Comparison of ENCODE assay signal across 12 mouse cellular contexts in genomic region chr2:134541019-134541418, GRCm38 (mm10). TPM values are rescaled to one million over a fixed set of nuclear protein-coding genes. Genes with fewer than 3 reads are reported as not detected.
DNase-seq lines count a peak whose midpoint lies in the region; ATAC-seq and TF ChIP-seq lines count a peak whose summit lies in the region.
"Had no signal": no experiment of that assay in that cellular context is flagged by ENCODE, and none has a peak within 500 bp of the region (broad histone marks: within the 10 kb centered on the region; RNA-seq: fewer than 3 reads in every experiment).

No protein-coding gene starts in this region.

- no peak overlapping the region for H3K4me2 ChIP-seq in hindbrain, embryonic 14.5 days (replicated peaks)
- H3K4me2 ChIP-seq in hindbrain, embryonic 16.5 days (ENCODE audit: low read length): no peak overlapping the region
- H3K4me2 ChIP-seq in lung, embryonic 14.5 days: no peak overlapping the region
- H3K4me2 ChIP-seq in limb, embryonic 15.5 days: 0 out of 2 replicates have a peak overlapping the region, but pooled peaks have one; percentile 25
- H3K4me2 ChIP-seq: hindbrain, embryonic 13.5 days had no signal

- WGBS in hindbrain, embryonic 14.5 days: 82% methylated on average over 5 of the region's 5 CpGs
- 65% methylated on average over 5 of the region's 5 CpGs for WGBS in hindbrain, embryonic 16.5 days
- WGBS in lung, embryonic 14.5 days: 58% methylated on average over 5 of the region's 5 CpGs
- 37% methylated on average over 5 of the region's 5 CpGs for WGBS in limb, embryonic 15.5 days

- DNase-seq in hindbrain, embryonic 14.5 days (ENCODE audit: low spot score): peak; percentile 33
- peak; percentile 63 for DNase-seq in lung, embryonic 14.5 days
- no peak for DNase-seq in lung, adult 18-20 months
- peak; percentile 50 for DNase-seq in adipocyte (ENCODE audit: low spot score)
- no peak for DNase-seq in testis, postnatal 10 days (ENCODE audit: low spot score)
- no peak for DNase-seq in right cerebral cortex, postnatal 4 days
- DNase-seq: right cerebral cortex, postnatal 14 days had no signal

- H3K4me1 ChIP-seq in hindbrain, embryonic 14.5 days (replicated peaks; ENCODE audit: control insufficient read depth, insufficient read depth, low read length): no peaks in the 10 kb centered on the region
- no peaks in the 10 kb centered on the region for H3K4me1 ChIP-seq in hindbrain, embryonic 16.5 days (ENCODE audit: control insufficient read depth, insufficient read depth, low read depth, low read length)
- H3K4me1 ChIP-seq in lung, embryonic 14.5 days (ENCODE audit: insufficient read depth): no peaks in the 10 kb centered on the region
- H3K4me1 ChIP-seq in limb, embryonic 15.5 days: 0 out of 2 replicates have a peak, but pooled peaks cover 3% of the 10 kb centered on the region
- H3K4me1 ChIP-seq: hindbrain, embryonic 13.5 days had no signal

- H3K4me3 ChIP-seq in hindbrain, embryonic 14.5 days (replicated peaks; ENCODE audit: low read length): no peak overlapping the region
- H3K4me3 ChIP-seq in hindbrain, embryonic 16.5 days (ENCODE audit: low read length): no peak overlapping the region
- H3K4me3 ChIP-seq in lung, embryonic 14.5 days (ENCODE audit: low read depth, low read length): no peak overlapping the region
- H3K4me3 ChIP-seq in limb, embryonic 15.5 days: no peak overlapping the region
- H3K4me3 ChIP-seq: hindbrain, embryonic 13.5 days had no signal

- no peaks in the 10 kb centered on the region for H3K9me3 ChIP-seq in hindbrain, embryonic 14.5 days (ENCODE audit: control insufficient read depth, low read length)
- no peaks in the 10 kb centered on the region for H3K9me3 ChIP-seq in hindbrain, embryonic 16.5 days (ENCODE audit: control insufficient read depth, low read length)
- H3K9me3 ChIP-seq in lung, embryonic 14.5 days (ENCODE audit: low read depth, low read length): no peaks in the 10 kb centered on the region
- H3K9me3 ChIP-seq in limb, embryonic 15.5 days: no peaks in the 10 kb centered on the region
- H3K9me3 ChIP-seq: hindbrain, embryonic 13.5 days had no signal

- no peak overlapping the region for H3K27ac ChIP-seq in hindbrain, embryonic 14.5 days
- no peak overlapping the region for H3K27ac ChIP-seq in hindbrain, embryonic 16.5 days (ENCODE audit: low read depth, low read length)
- H3K27ac ChIP-seq in lung, embryonic 14.5 days (ENCODE audit: low read depth): no peak overlapping the region
- H3K27ac ChIP-seq in limb, embryonic 15.5 days: no peak overlapping the region
- H3K27ac ChIP-seq: hindbrain, embryonic 13.5 days had no signal

- 0 out of 2 replicates have a peak, but pooled peaks have one; percentile 38 for TF ChIP-seq CTCF in lung, embryonic 14.5 days (IDR thresholded peaks at IDR 0.05; ENCODE audit: low read depth)

- no peak overlapping the region for H3K9ac ChIP-seq in hindbrain, embryonic 14.5 days
- no peak overlapping the region for H3K9ac ChIP-seq in hindbrain, embryonic 16.5 days (ENCODE audit: low read depth, low read length)
- H3K9ac ChIP-seq in lung, embryonic 14.5 days: no peak overlapping the region
- no peak overlapping the region for H3K9ac ChIP-seq in limb, embryonic 15.5 days
- H3K9ac ChIP-seq: hindbrain, embryonic 13.5 days had no signal

- H3K36me3 ChIP-seq in hindbrain, embryonic 14.5 days (replicated peaks; ENCODE audit: control insufficient read depth, insufficient read depth): no peaks in the 10 kb centered on the region
- no peaks in the 10 kb centered on the region for H3K36me3 ChIP-seq in hindbrain, embryonic 16.5 days (ENCODE audit: control insufficient read depth, insufficient read depth, low read length)
- no peaks in the 10 kb centered on the region for H3K36me3 ChIP-seq in lung, embryonic 14.5 days (ENCODE audit: insufficient read depth)
- no peaks in the 10 kb centered on the region for H3K36me3 ChIP-seq in limb, embryonic 15.5 days
- H3K36me3 ChIP-seq: hindbrain, embryonic 13.5 days had no signal

- ATAC-seq in hindbrain, embryonic 14.5 days (ENCODE audit: low FRiP score): no peak
- ATAC-seq in hindbrain, embryonic 16.5 days: no peak
- ATAC-seq in lung, embryonic 14.5 days (ENCODE audit: insufficient read depth): no peak; the same call in 1 of the 2 replicates
- no peak for ATAC-seq in limb, embryonic 15.5 days (ENCODE audit: insufficient number of reproducible peaks, low FRiP score, low TSS enrichment, low read depth)

- H3K27me3 ChIP-seq in hindbrain, embryonic 14.5 days (ENCODE audit: control insufficient read depth, insufficient read depth, low read length): no peaks in the 10 kb centered on the region
- no peaks in the 10 kb centered on the region for H3K27me3 ChIP-seq in hindbrain, embryonic 16.5 days (replicated peaks; ENCODE audit: control insufficient read depth, insufficient read depth, low read length)
- no peaks in the 10 kb centered on the region for H3K27me3 ChIP-seq in lung, embryonic 14.5 days (ENCODE audit: insufficient read depth, low read length)
- no peaks in the 10 kb centered on the region for H3K27me3 ChIP-seq in limb, embryonic 15.5 days
- H3K27me3 ChIP-seq: hindbrain, embryonic 13.5 days had no signal

RNA-seq across cellular contexts. Expression of gene Hao1, which starts 13.1 kb away (rescaled TPM):
- 0.09 TPM in 1 of 2 replicates, not detected in the other for polyA plus RNA-seq in hindbrain, embryonic 14.5 days (2014; fragmentation: Nextera tagmentation; extraction: Ambion mirVana)
- polyA plus RNA-seq in hindbrain, embryonic 16.5 days (2015; fragmentation: Nextera tagmentation; extraction: Ambion mirVana): 0.07 and 0.10 TPM in 2 replicates
- not detected in 2 replicates for polyA plus RNA-seq in lung, embryonic 14.5 days (2014; fragmentation: Nextera tagmentation; extraction: Ambion mirVana)
- polyA plus RNA-seq in limb, embryonic 15.5 days (2015; fragmentation: Nextera tagmentation; extraction: Ambion mirVana): 0.06 TPM in 1 of 2 replicates, not detected in the other
- polyA plus RNA-seq: large intestine, adult 2 months; limb, embryonic 11.5 days had no signal

Comparison
In these comparisons a context has a peak if more than half of its experiments do, and no peak if none do; other contexts are left out.
1. DNase-seq: peak in hindbrain, embryonic 14.5 days (single experiment), lung, embryonic 14.5 days (single experiment) and adipocyte (single experiment); none in lung, adult 18-20 months (0 of 2), testis, postnatal 10 days (single experiment) and right cerebral cortex, postnatal 4 days (single experiment).